Mouse (Mus musculus) megakaryocyte, embryonic 14.5 days (primary cell): ENCODE measurements around the gene Ssh2. TPM values are rescaled to one million over a fixed set of nuclear protein-coding genes. Genes with fewer than 3 reads are reported as not detected.

Experiments
- H3K27me3 ChIP-seq: replicated peaks from 2 replicates; pipeline ENCODE3; 2012; ENCODE audit warnings: inconsistent platforms
- H3K36me3 ChIP-seq: replicated peaks from 2 replicates; pipeline ENCODE3; 2012; ENCODE audit warnings: low read length, inconsistent platforms, mixed read lengths
- H3K4me1 ChIP-seq: 2 replicates; pipeline ENCODE4 v1.6.1; 2012; ENCODE audit warnings: inconsistent platforms
- H3K4me3 ChIP-seq: replicated peaks from 2 replicates; pipeline ENCODE3; 2012; ENCODE audit warnings: moderate library complexity, mild to moderate bottlenecking, inconsistent platforms
- H3K9me3 ChIP-seq: 2 replicates; pipeline ENCODE4 v1.6.1; 2012; ENCODE audit warnings: inconsistent platforms
- FLI1 ChIP-seq: IDR thresholded peaks from 2 replicates; pipeline ENCODE4 v1.6.1; 2012; ENCODE audit warnings: low read length, inconsistent platforms, mixed read lengths
- GATA1 ChIP-seq: IDR thresholded peaks from 3 replicates; pipeline ENCODE4 v1.6.1; 2012; ENCODE audit warnings: mixed read lengths, low read length, inconsistent platforms, borderline replicate concordance
- polyA plus RNA-seq: library from polyadenylated mRNA; stranded (reverse); fragments of >175 nt; gene quantifications from 2 replicates; pipeline ENCODE4 v1.2.3, GENCODE M21; 2012; ENCODE audit warnings: low replicate concordance; ENCODE audit not compliant: insufficient read depth

Ssh2 gene
- polyA plus RNA-seq, 1 experiment = 12.1 TPM

GRCm38 (mm10) chr11:77495507-77495906 is 279.4 kb downstream of the Ssh2 start:
- TF ChIP-seq GATA1 (no peak), FLI1 (no peak)
- Histone ChIP-seq H3K4me1 (peaks cover 92% of the 10 kb centered on the region), H3K27me3 (no peaks in the 10 kb centered on the region), H3K9me3 (no peaks in the 10 kb centered on the region), H3K4me3 (peak overlapping the region; percentile 74), H3K36me3 (peaks cover 38% of the 10 kb centered on the region)

- Histone ChIP-seq H3K27me3 (no peaks in the 10 kb centered on the region), H3K36me3 (peaks cover 55% of the 10 kb centered on the region), H3K9me3 (no peaks in the 10 kb centered on the region), H3K4me1 (peaks cover 84% of the 10 kb centered on the region), H3K4me3 (peak overlapping the region; percentile 50)
- TF ChIP-seq FLI1 (no peak), GATA1 (no peak)
Measured at GRCm38 (mm10) chr11:77497341-77497756, 281.3 kb downstream of the Ssh2 start.

- Histone ChIP-seq H3K36me3 (peaks cover 60% of the 10 kb centered on the region), H3K4me3 (no peak overlapping the region), H3K9me3 (no peaks in the 10 kb centered on the region), H3K27me3 (no peaks in the 10 kb centered on the region), H3K4me1 (peaks cover 84% of the 10 kb centered on the region)
- TF ChIP-seq GATA1 (no peak), FLI1 (no peak)
Measured at GRCm38 (mm10) chr11:77497851-77498250, 281.8 kb downstream of the Ssh2 start.

- peaks cover 66% of the 10 kb centered on the region for H3K36me3 ChIP-seq
- H3K4me3 ChIP-seq = no peak overlapping the region
- H3K27me3 ChIP-seq = no peaks in the 10 kb centered on the region
- no peak for TF ChIP-seq FLI1
- no peak for TF ChIP-seq GATA1
- peaks cover 90% of the 10 kb centered on the region for H3K4me1 ChIP-seq
- H3K9me3 ChIP-seq = no peaks in the 10 kb centered on the region
Measured at GRCm38 (mm10) chr11:77498261-77499139, 282.4 kb downstream of the Ssh2 start.

GRCm38 (mm10) chr11:77499354-77499753 is 283.3 kb downstream of the Ssh2 start:
- peaks cover 75% of the 10 kb centered on the region for H3K36me3 ChIP-seq
- no peak for TF ChIP-seq FLI1
- no peak for TF ChIP-seq GATA1
- H3K4me1 ChIP-seq = peaks cover 83% of the 10 kb centered on the region
- no peaks in the 10 kb centered on the region for H3K27me3 ChIP-seq
- H3K9me3 ChIP-seq = no peaks in the 10 kb centered on the region
- H3K4me3 ChIP-seq = no peak overlapping the region

- Histone ChIP-seq H3K27me3 (no peaks in the 10 kb centered on the region), H3K4me3 (no peak overlapping the region), H3K36me3 (peaks cover 87% of the 10 kb centered on the region), H3K9me3 (no peaks in the 10 kb centered on the region), H3K4me1 (peaks cover 70% of the 10 kb centered on the region)
- no peak for TF ChIP-seq GATA1
- TF ChIP-seq FLI1 = no peak
Measured at GRCm38 (mm10) chr11:77500361-77501325, 284.6 kb downstream of the Ssh2 start.

- H3K27me3 ChIP-seq = no peaks in the 10 kb centered on the region
- peaks cover 90% of the 10 kb centered on the region for H3K36me3 ChIP-seq
- no peak for TF ChIP-seq FLI1
- no peak for TF ChIP-seq GATA1
- no peaks in the 10 kb centered on the region for H3K9me3 ChIP-seq
- H3K4me1 ChIP-seq = peaks cover 62% of the 10 kb centered on the region
- no peak overlapping the region for H3K4me3 ChIP-seq
Measured at GRCm38 (mm10) chr11:77501392-77501791, 285.3 kb downstream of the Ssh2 start.

GRCm38 (mm10) chr11:77501971-77502370 is 285.9 kb downstream of the Ssh2 start:
- peaks cover 93% of the 10 kb centered on the region for H3K36me3 ChIP-seq
- TF ChIP-seq FLI1 = no peak
- no peak for TF ChIP-seq GATA1
- H3K27me3 ChIP-seq = no peaks in the 10 kb centered on the region
- H3K4me1 ChIP-seq = peaks cover 58% of the 10 kb centered on the region
- no peak overlapping the region for H3K4me3 ChIP-seq
- no peaks in the 10 kb centered on the region for H3K9me3 ChIP-seq

- Histone ChIP-seq H3K36me3 (peaks cover 95% of the 10 kb centered on the region), H3K9me3 (no peaks in the 10 kb centered on the region), H3K4me3 (no peak overlapping the region), H3K27me3 (no peaks in the 10 kb centered on the region), H3K4me1 (peaks cover 57% of the 10 kb centered on the region)
- no peak for TF ChIP-seq GATA1
- no peak for TF ChIP-seq FLI1
Measured at GRCm38 (mm10) chr11:77502481-77502880, 286.4 kb downstream of the Ssh2 start.

- no peak for TF ChIP-seq GATA1
- no peak for TF ChIP-seq FLI1
- Histone ChIP-seq H3K36me3 (peaks cover 95% of the 10 kb centered on the region), H3K9me3 (no peaks in the 10 kb centered on the region), H3K27me3 (no peaks in the 10 kb centered on the region), H3K4me3 (no peak overlapping the region), H3K4me1 (peaks cover 57% of the 10 kb centered on the region)
Measured at GRCm38 (mm10) chr11:77503511-77503910, 287.4 kb downstream of the Ssh2 start.
